10 mouse cellular contexts compared by ENCODE assay signal in the genomic region with DNA sequence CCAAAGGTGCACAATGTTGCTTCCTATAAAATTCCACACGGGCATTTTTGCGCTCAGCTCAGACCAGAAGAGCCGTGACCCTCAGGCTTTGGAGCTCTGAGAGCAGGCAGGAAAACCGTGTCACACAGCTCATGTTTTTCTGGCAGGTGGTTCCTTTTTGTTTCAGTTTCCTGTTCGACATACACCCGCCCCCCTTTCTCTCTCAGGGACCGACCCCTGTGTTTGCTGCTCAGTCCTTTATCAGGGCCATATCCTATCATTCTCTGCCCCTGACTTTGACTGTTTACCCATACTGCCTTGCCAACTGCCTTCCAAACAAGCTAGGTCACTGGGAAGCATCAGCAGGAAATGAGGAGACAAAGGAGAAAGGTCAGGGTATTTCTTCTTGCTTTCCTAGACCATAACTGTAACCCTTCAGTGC.
DNase-seq lines count a peak whose midpoint lies in the region; ATAC-seq lines count a peak whose summit lies in the region.
"Had no signal": no experiment of that assay in that cellular context is flagged by ENCODE, and none has a peak within 500 bp of the region (broad histone marks: within the 10 kb centered on the region; RNA-seq: fewer than 3 reads in every experiment).

No protein-coding gene starts in this region.

- H3K9me3 ChIP-seq in intestine, embryonic 16.5 days (ENCODE audit: control insufficient read depth, low read length) = no peaks in the 10 kb centered on the region
- no peaks in the 10 kb centered on the region for H3K9me3 ChIP-seq in lung, embryonic 15.5 days
- no peaks in the 10 kb centered on the region for H3K9me3 ChIP-seq in forebrain, embryonic 13.5 days (replicated peaks)
- H3K9me3 ChIP-seq: forebrain, embryonic 10.5 days; neural tube, embryonic 12.5 days had no signal

- H3K36me3 ChIP-seq in intestine, embryonic 16.5 days (ENCODE audit: control insufficient read depth, insufficient read depth, low read length) = no peaks in the 10 kb centered on the region
- no peaks in the 10 kb centered on the region for H3K36me3 ChIP-seq in lung, embryonic 15.5 days
- no peaks in the 10 kb centered on the region for H3K36me3 ChIP-seq in forebrain, embryonic 13.5 days (ENCODE audit: poor library complexity, severe bottlenecking)
- H3K36me3 ChIP-seq: forebrain, embryonic 10.5 days; neural tube, embryonic 12.5 days had no signal

- no peak overlapping the region for H3K4me2 ChIP-seq in intestine, embryonic 16.5 days (ENCODE audit: low read depth, low read length)
- no peak overlapping the region for H3K4me2 ChIP-seq in lung, embryonic 15.5 days
- no peak overlapping the region for H3K4me2 ChIP-seq in forebrain, embryonic 13.5 days
- H3K4me2 ChIP-seq: neural tube, embryonic 12.5 days had no signal

- H3K4me3 ChIP-seq in intestine, embryonic 16.5 days (ENCODE audit: low read length) = no peak overlapping the region
- H3K4me3 ChIP-seq in lung, embryonic 15.5 days = no peak overlapping the region
- no peak overlapping the region for H3K4me3 ChIP-seq in forebrain, embryonic 13.5 days
- H3K4me3 ChIP-seq: forebrain, embryonic 10.5 days; neural tube, embryonic 12.5 days had no signal

- WGBS in intestine, embryonic 16.5 days = 42% methylated on average over 7 of the region's 7 CpGs
- 26% methylated on average over 7 of the region's 7 CpGs for WGBS in lung, embryonic 15.5 days
- WGBS in forebrain, embryonic 13.5 days = 81% methylated on average over 7 of the region's 7 CpGs

- no peaks in the 10 kb centered on the region for H3K27me3 ChIP-seq in intestine, embryonic 16.5 days (replicated peaks; ENCODE audit: control insufficient read depth, insufficient read depth, low read length)
- no peaks in the 10 kb centered on the region for H3K27me3 ChIP-seq in lung, embryonic 15.5 days
- H3K27me3 ChIP-seq in forebrain, embryonic 13.5 days = no peaks in the 10 kb centered on the region
- H3K27me3 ChIP-seq: neural tube, embryonic 12.5 days had no signal

- H3K27ac ChIP-seq in intestine, embryonic 16.5 days (ENCODE audit: low read length) = no peak overlapping the region
- peak overlapping the region; percentile 48; the same call in 1 of the 2 replicates for H3K27ac ChIP-seq in lung, embryonic 15.5 days
- H3K27ac ChIP-seq in forebrain, embryonic 13.5 days = no peak overlapping the region
- H3K27ac ChIP-seq: neural tube, embryonic 12.5 days had no signal

- H3K4me1 ChIP-seq in intestine, embryonic 16.5 days (ENCODE audit: control insufficient read depth, insufficient read depth, low read length) = no peaks in the 10 kb centered on the region
- peaks cover 4% of the 10 kb centered on the region; the same call in 1 of the 2 replicates for H3K4me1 ChIP-seq in lung, embryonic 15.5 days
- no peaks in the 10 kb centered on the region for H3K4me1 ChIP-seq in forebrain, embryonic 13.5 days
- H3K4me1 ChIP-seq: neural tube, embryonic 12.5 days had no signal

- DNase-seq in kidney, adult 11 months = peak; percentile 6
- DNase-seq in kidney, adult 18-20 months = no peak
- peak; percentile 63 for DNase-seq in thymus, postnatal 4 days
- no peak for DNase-seq in testis, postnatal 10 days (ENCODE audit: low spot score)
- no peak for DNase-seq in right cerebral cortex, postnatal 4 days

- peak; percentile 38; the same call in 1 of the 2 replicates for ATAC-seq in intestine, embryonic 16.5 days
- ATAC-seq in lung, embryonic 15.5 days (ENCODE audit: borderline replicate concordance, extremely low read depth, low FRiP score, low TSS enrichment) = peak; percentile 69
- ATAC-seq in forebrain, embryonic 13.5 days = no peak

- no peak overlapping the region for H3K9ac ChIP-seq in intestine, embryonic 16.5 days (ENCODE audit: low read depth, low read length)
- no peak overlapping the region for H3K9ac ChIP-seq in lung, embryonic 15.5 days
- no peak overlapping the region for H3K9ac ChIP-seq in forebrain, embryonic 13.5 days
- H3K9ac ChIP-seq: neural tube, embryonic 12.5 days had no signal

Comparison
In these comparisons a context has a peak if more than half of its experiments do, and no peak if none do; other contexts are left out.
1. DNase-seq: peak in kidney, adult 11 months (single experiment) and thymus, postnatal 4 days (single experiment); none in kidney, adult 18-20 months (single experiment), testis, postnatal 10 days (single experiment) and right cerebral cortex, postnatal 4 days (single experiment).